Mouse (Mus musculus): Measurements from ENCODE around the gene Wfdc9.
"Not testable (repeated sequence)": the region's sequence is repeated elsewhere in the genome, so short reads cannot be mapped to it uniquely, and the experiment has no call there.

Wfdc9 gene

GRCm38 (mm10) chr2:164615386-164615785 lies 41.0 kb downstream of the Wfdc9 start:
- DNase-seq = no peak

GRCm38 (mm10) chr2:164613471-164613870 lies 42.9 kb downstream of the Wfdc9 start, which contains the start of the genes Wfdc6b and Wfdc8:
Wfdc6b (plus strand) TSS chr2:164613522.
Wfdc8 (minus strand) TSS chr2:164613626.
- not testable (repeated sequence) for DNase-seq

GRCm38 (mm10) chr2:164608781-164609180 lies 47.6 kb downstream of the Wfdc9 start:
- DNase-seq = no peak

GRCm38 (mm10) chr2:164604411-164604810 lies 52.0 kb downstream of the Wfdc9 start:
- DNase-seq = no peak

- no peak for DNase-seq
Measured at GRCm38 (mm10) chr2:164603482-164603881, 52.9 kb downstream of the Wfdc9 start.

- DNase-seq = no peak
Measured at GRCm38 (mm10) chr2:164600179-164600578, 56.2 kb downstream of the Wfdc9 start.
